Mouse (Mus musculus) frontal cortex, postnatal 10 days (tissue): Measurements from ENCODE around the gene Dok5.

Experiments used
- DNase-seq, 2 experiments: peaks; one replicate each; pipeline ENCODE4 v3.0.0; 2022; ENCODE audit warnings: low spot score in 2 of 2, mixed read lengths in 1 of 2

Dok5 gene

GRCm38 (mm10) chr2:170738446-170738845 is 6.8 kb downstream of the Dok5 start:
- no peak for DNase-seq

- DNase-seq, result no peak
Observed at GRCm38 (mm10) chr2:170738891-170739290, 7.3 kb downstream of the Dok5 start.

- no peak for DNase-seq
Observed at GRCm38 (mm10) chr2:170739713-170740365, 8.2 kb downstream of the Dok5 start.

- no peak for DNase-seq
Observed at GRCm38 (mm10) chr2:170743521-170743920, 11.9 kb downstream of the Dok5 start.

- no peak for DNase-seq
Observed at GRCm38 (mm10) chr2:170748901-170749300, 17.3 kb downstream of the Dok5 start.

- DNase-seq, result no peak
Observed at GRCm38 (mm10) chr2:170752191-170752850, 20.7 kb downstream of the Dok5 start.

GRCm38 (mm10) chr2:170755817-170756216 is 24.2 kb downstream of the Dok5 start:
- DNase-seq, result no peak

GRCm38 (mm10) chr2:170756667-170757066 is 25.1 kb downstream of the Dok5 start:
- DNase-seq, result no peak

- no peak for DNase-seq
Observed at GRCm38 (mm10) chr2:170757228-170757875, 25.7 kb downstream of the Dok5 start.

GRCm38 (mm10) chr2:170758201-170758600 is 26.6 kb downstream of the Dok5 start:
- DNase-seq, result no peak

GRCm38 (mm10) chr2:170764704-170765103 is 33.1 kb downstream of the Dok5 start:
- no peak for DNase-seq

GRCm38 (mm10) chr2:170767243-170767642 is 35.6 kb downstream of the Dok5 start:
- peak in 1 of 2 experiments; percentile 51 for DNase-seq

GRCm38 (mm10) chr2:170768699-170769098 is 37.1 kb downstream of the Dok5 start:
- DNase-seq, result no peak

- DNase-seq, result no peak
Observed at GRCm38 (mm10) chr2:170771555-170771954, 39.9 kb downstream of the Dok5 start.

- no peak for DNase-seq
Observed at GRCm38 (mm10) chr2:170772126-170772884, 40.7 kb downstream of the Dok5 start.

- no peak for DNase-seq
Observed at GRCm38 (mm10) chr2:170772885-170773270, 41.3 kb downstream of the Dok5 start.

GRCm38 (mm10) chr2:170775577-170775976 is 44.0 kb downstream of the Dok5 start:
- DNase-seq, result no peak

- DNase-seq, result no peak
Observed at GRCm38 (mm10) chr2:170776107-170776506, 44.5 kb downstream of the Dok5 start.

GRCm38 (mm10) chr2:170777572-170777971 is 46.0 kb downstream of the Dok5 start:
- DNase-seq, result no peak

- DNase-seq, result no peak
Observed at GRCm38 (mm10) chr2:170780010-170780750, 48.6 kb downstream of the Dok5 start.

- DNase-seq, result no peak
Observed at GRCm38 (mm10) chr2:170788101-170788500, 56.5 kb downstream of the Dok5 start.
